Mouse (Mus musculus) kidney, postnatal 0 days (tissue): ENCODE measurements around the gene Slc6a17. TPM values are rescaled to one million over a fixed set of nuclear protein-coding genes. Genes with fewer than 3 reads are reported as not detected.

Source experiments
- ATAC-seq: fragments of 200-750 bp; cut with Nextera tagmentation; replicated peaks from 2 replicates; pipeline ENCODE4 v1.8.0; 2017; ENCODE audit warnings: low read depth, moderate number of reproducible peaks, moderate TSS enrichment, moderate library complexity; ENCODE audit not compliant: low FRiP score
- DNase-seq: peaks from one replicate; pipeline ENCODE4 v3.0.0-alpha.2; 2016; ENCODE audit warnings: low spot score
- H3K27ac ChIP-seq: fragments of 300-500 bp; sonication (generic); 2 replicates; pipeline ENCODE4 v1.5.1; 2014; ENCODE audit warnings: mild to moderate bottlenecking
- H3K27me3 ChIP-seq: fragments of 300-500 bp; sonication (generic); 2 replicates; pipeline ENCODE4 v1.6.1; 2014; ENCODE audit warnings: low read length, mixed read lengths; ENCODE audit not compliant: insufficient read depth
- H3K36me3 ChIP-seq: fragments of 300-500 bp; sonication (generic); 2 replicates; pipeline ENCODE4 v1.6.1; 2014; ENCODE audit warnings: low read length, mixed read lengths; ENCODE audit not compliant: insufficient read depth
- H3K4me1 ChIP-seq: fragments of 300-500 bp; sonication (generic); replicated peaks from 2 replicates; pipeline ENCODE4 v1.6.1; 2014; ENCODE audit warnings: antibody characterized with exemption, low read length, mixed read lengths; ENCODE audit not compliant: insufficient read depth
- H3K4me2 ChIP-seq: fragments of 300-500 bp; sonication (generic); 2 replicates; pipeline ENCODE4 v1.6.1; 2014; ENCODE audit warnings: mild to moderate bottlenecking, low read length, moderate library complexity, mixed read lengths
- H3K4me3 ChIP-seq: fragments of 300-500 bp; sonication (generic); replicated peaks from 2 replicates; pipeline ENCODE4 v1.5.1; 2014; ENCODE audit warnings: low read depth, low read length
- H3K9ac ChIP-seq: fragments of 300-500 bp; sonication (generic); 2 replicates; pipeline ENCODE4 v1.6.1; 2014; ENCODE audit warnings: low read depth, low read length
- H3K9me3 ChIP-seq: fragments of 300-500 bp; sonication (generic); replicated peaks from 2 replicates; pipeline ENCODE4 v1.6.1; 2016; ENCODE audit warnings: low read length, inconsistent platforms, mixed read lengths
- CTCF ChIP-seq: IDR thresholded peaks from 2 replicates; pipeline ENCODE4 v1.5.1; 2016; ENCODE audit warnings: antibody characterized with exemption, low read depth, mild to moderate bottlenecking, moderate library complexity
- WGBS: fragments of 180-500 bp; shearing (Covaris S2); extraction: QIAGEN DNeasy Blood & Tissue Kit; methylation state at CpG from one replicate; pipeline ENCODE4 v1.1.7; 2014; 5-methylcytosine and 5-hydroxymethylcytosine counted together
- polyA plus RNA-seq: library from polyadenylated mRNA; unstranded; fragments of >200 nt; fragmentation: Nextera tagmentation; extraction: Ambion mirVana; gene quantifications from 2 replicates; pipeline ENCODE4 v1.2.1, GENCODE M21; 2015

Gene Slc6a17
- polyA plus RNA-seq, 1 experiment from 2014 or later: 4.2 TPM

DNA sequence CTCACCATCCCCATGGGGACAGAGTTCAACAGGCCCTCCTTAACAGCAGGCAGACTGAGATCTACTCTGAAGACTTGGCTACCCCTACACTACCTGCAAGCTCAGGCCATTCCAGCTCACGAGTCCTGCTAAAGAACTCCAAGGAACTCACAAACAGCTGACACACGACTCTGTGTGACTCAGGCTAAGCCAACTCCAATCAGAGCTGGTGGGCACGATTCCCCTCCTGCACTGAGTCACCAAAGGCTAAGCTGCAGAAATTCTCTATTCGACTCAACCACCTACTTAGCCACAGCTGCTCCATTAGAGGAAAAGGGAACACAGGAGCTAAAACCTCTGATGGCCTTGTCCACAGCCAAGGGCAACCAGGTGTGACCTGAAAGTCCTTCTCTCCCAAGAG, 1.8 kb downstream of the Slc6a17 start:
- Histone ChIP-seq H3K27ac (no peak overlapping the region), H3K9ac (no peak overlapping the region), H3K4me1 (peaks cover 13% of the 10 kb centered on the region; the same call in 1 of the 2 replicates), H3K4me3 (no peak overlapping the region), H3K9me3 (no peaks in the 10 kb centered on the region), H3K36me3 (no peaks in the 10 kb centered on the region), H3K4me2 (no peak overlapping the region), H3K27me3 (peaks cover 34% of the 10 kb centered on the region)
- no peak for TF ChIP-seq CTCF
- 75% methylated on average over 4 of the region's 4 CpGs for WGBS
- ATAC-seq (no peak), DNase-seq (no peak)

DNA sequence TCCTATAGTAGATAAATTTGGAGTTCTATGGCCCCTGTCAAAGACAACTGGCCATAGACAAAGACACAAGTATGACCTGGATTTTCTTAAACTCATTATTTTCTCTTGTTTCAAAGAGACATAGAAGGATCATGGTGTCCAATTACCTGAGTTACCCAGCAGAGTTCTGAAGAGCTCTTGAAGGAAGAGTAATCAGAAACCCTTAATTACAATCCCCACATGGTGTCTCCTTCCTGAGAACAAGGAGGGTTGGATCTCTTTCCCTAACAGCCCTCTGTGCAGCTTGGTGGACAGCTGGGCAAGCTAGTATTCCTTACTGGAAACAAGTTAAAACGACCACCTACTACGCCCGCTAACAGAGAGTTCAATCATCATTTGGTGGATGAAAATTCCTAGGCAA, 6.4 kb downstream of the Slc6a17 start:
- ATAC-seq (no peak), DNase-seq (peak; percentile 65)
- Histone ChIP-seq H3K36me3 (no peaks in the 10 kb centered on the region), H3K27ac (no peak overlapping the region), H3K4me1 (0 out of 2 replicates have a peak, but pooled peaks cover 10% of the 10 kb centered on the region), H3K27me3 (peaks cover 5% of the 10 kb centered on the region; the same call in 1 of the 2 replicates), H3K4me2 (no peak overlapping the region), H3K9ac (no peak overlapping the region), H3K4me3 (no peak overlapping the region), H3K9me3 (no peaks in the 10 kb centered on the region)
- WGBS: 49% methylated on average over 3 of the region's 3 CpGs
- no peak for TF ChIP-seq CTCF

DNA sequence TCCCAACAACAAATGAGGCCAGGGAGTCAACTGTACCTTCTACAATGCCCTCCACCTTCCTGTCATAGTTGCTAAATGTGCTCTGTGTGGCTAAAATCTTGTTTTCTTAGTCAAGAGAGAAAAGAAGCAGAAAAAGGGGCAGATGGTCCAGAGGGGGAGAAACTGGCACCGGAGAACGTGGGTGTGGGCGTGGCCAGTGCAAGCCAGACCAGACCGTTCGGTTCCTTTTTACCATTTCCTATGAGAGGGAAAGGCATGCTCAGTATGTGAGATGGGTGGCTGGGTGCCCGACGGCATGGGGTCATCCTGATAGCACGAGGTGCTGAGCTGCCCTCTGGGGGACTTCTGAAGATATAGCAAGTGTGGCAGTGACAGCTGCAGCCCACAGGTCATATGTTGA, 9.1 kb downstream of the Slc6a17 start:
- no peak overlapping the region for H3K9ac ChIP-seq
- H3K9me3 ChIP-seq: no peaks in the 10 kb centered on the region
- H3K4me1 ChIP-seq: peaks cover 24% of the 10 kb centered on the region
- no peaks in the 10 kb centered on the region for H3K36me3 ChIP-seq
- TF ChIP-seq CTCF: no peak
- 58% methylated on average over 8 of the region's 8 CpGs for WGBS
- H3K27ac ChIP-seq: no peak overlapping the region
- DNase-seq (no peak), ATAC-seq (no peak)
- H3K4me2 ChIP-seq: no peak overlapping the region
- no peaks in the 10 kb centered on the region for H3K27me3 ChIP-seq
- no peak overlapping the region for H3K4me3 ChIP-seq

DNA sequence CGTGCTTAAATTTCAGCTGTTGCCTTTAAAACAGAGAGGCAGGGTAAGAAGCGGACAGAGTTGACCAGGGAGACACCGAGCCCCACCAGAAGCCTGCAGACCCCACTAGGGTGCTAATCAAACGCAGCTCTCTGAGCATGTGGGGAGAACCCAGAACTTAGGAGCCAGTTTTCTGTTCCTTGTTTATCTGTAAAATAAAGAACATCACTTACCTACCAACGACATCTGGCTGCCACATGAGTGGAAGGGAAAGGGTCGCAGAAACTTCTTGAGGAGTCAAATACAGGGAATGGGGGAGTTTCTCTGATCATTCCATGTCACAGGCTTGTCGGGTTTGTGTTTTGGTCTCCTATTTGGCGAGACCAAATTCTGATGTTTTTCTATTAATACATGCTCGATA, 9.9 kb downstream of the Slc6a17 start:
- no peak for DNase-seq
- Histone ChIP-seq H3K9ac (no peak overlapping the region), H3K4me3 (no peak overlapping the region), H3K4me1 (peaks cover 24% of the 10 kb centered on the region), H3K27me3 (no peaks in the 10 kb centered on the region), H3K4me2 (no peak overlapping the region), H3K27ac (no peak overlapping the region), H3K9me3 (no peaks in the 10 kb centered on the region), H3K36me3 (no peaks in the 10 kb centered on the region)
- TF ChIP-seq CTCF: no peak
- WGBS: 80% methylated on average over 9 of the region's 9 CpGs
- no peak for ATAC-seq

DNA sequence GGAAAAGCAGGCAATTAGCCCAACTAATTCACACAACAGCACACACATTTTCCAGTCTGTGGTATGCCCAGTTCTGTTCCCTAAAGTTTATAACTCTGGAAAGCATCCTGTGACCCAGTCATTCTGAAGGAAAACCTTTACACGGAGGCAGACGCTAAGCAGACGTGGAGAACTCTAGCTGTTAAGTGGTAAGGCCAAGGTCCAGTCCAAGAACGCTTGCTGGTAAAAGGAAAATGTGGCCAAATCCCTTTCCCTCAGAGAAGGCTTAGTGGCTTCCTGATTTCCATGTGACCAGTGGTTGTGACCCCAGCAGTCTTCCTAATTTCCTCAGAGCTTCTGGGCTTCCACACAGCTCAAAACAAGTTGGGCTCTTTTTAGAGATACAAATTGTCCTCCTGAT, 11.3 kb downstream of the Slc6a17 start:
- Histone ChIP-seq H3K4me2 (no peak overlapping the region), H3K4me1 (peaks cover 24% of the 10 kb centered on the region), H3K9ac (no peak overlapping the region), H3K27me3 (no peaks in the 10 kb centered on the region), H3K27ac (peak overlapping the region; percentile 77), H3K4me3 (no peak overlapping the region), H3K9me3 (no peaks in the 10 kb centered on the region), H3K36me3 (no peaks in the 10 kb centered on the region)
- 38% methylated on average over 4 of the region's 4 CpGs for WGBS
- 0 out of 2 replicates have a peak, but pooled peaks have one; percentile 9 for ATAC-seq
- DNase-seq: no peak
- TF ChIP-seq CTCF: no peak

DNA sequence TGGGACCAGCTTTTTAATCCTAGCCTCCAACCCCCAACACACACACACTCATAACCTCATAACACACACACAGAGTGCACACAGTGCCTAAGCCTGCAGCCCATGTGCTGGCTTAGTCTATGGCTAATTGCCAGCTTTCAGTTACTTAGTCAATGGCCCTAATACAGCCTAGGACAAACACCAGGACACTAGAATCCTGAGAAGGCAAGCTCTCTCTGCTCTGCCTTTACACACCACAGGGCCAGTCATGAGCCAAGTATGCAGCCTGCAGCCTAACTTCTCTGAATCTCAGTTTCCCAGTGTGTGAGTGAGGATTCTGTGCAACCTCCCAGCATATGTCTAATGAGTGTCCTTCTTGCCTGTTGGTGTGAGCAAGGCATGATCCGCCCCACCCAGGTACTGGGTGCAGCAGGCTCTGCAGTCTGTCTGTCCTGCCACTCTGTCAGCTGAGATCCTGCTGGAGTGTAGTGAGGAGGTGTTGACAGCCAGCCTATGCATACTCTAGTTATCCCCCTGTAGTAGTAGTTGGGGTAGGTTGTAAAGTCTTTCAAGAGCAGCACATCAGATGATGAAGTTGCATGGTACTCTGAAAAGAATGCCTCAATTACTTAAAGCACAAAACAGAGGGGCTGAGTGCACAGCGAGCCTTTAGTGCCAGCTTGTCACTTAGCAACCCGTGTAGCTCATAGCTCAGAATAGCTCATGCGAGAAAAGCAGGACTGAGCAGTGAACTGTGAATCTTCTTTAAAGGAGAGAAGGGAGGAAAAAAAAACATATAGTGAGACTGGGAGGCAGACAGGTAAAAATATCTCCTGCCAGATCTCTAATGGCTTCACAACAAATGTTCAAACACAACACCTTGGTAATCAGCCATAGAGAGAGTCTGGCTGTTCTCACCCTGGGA, 12.1 kb downstream of the Slc6a17 start:
- Histone ChIP-seq H3K4me1 (peaks cover 24% of the 10 kb centered on the region), H3K27ac (peak overlapping the region; percentile 77), H3K9ac (no peak overlapping the region), H3K27me3 (no peaks in the 10 kb centered on the region), H3K4me3 (no peak overlapping the region), H3K9me3 (no peaks in the 10 kb centered on the region), H3K36me3 (no peaks in the 10 kb centered on the region), H3K4me2 (peak overlapping the region; percentile 23; the same call in 1 of the 2 replicates)
- ATAC-seq (peak; percentile 89), DNase-seq (peak; percentile 84)
- TF ChIP-seq CTCF: no peak
- WGBS: 25% methylated on average over 4 of the region's 4 CpGs
